Mouse (Mus musculus) lung, postnatal 0 days (tissue): ENCODE measurements around the gene Pxdn. TPM values are rescaled to one million over a fixed set of nuclear protein-coding genes. Genes with fewer than 3 reads are reported as not detected.

Source experiments
- ATAC-seq: fragments of 200-750 bp; cut with Nextera tagmentation; 2 replicates; pipeline ENCODE4 v1.8.0; 2017; ENCODE audit warnings: moderate library complexity
- DNase-seq: peaks from one replicate; pipeline ENCODE4 v3.0.0-alpha.2; 2016; ENCODE audit warnings: low spot score
- H3K27ac ChIP-seq: fragments of 300-500 bp; sonication (generic); 2 replicates; pipeline ENCODE4 v1.5.1; 2014; ENCODE audit warnings: antibody characterized with exemption, mild to moderate bottlenecking, low read length, mixed read lengths
- H3K27me3 ChIP-seq: fragments of 300-500 bp; sonication (generic); replicated peaks from 2 replicates; pipeline ENCODE4 v1.6.1; 2014; ENCODE audit warnings: low read length, mixed read lengths; ENCODE audit not compliant: insufficient read depth
- H3K36me3 ChIP-seq: fragments of 300-500 bp; sonication (generic); 2 replicates; pipeline ENCODE4 v1.6.1; 2014; ENCODE audit warnings: low read length, mixed read lengths; ENCODE audit not compliant: insufficient read depth
- H3K4me1 ChIP-seq: fragments of 300-500 bp; sonication (generic); 2 replicates; pipeline ENCODE4 v1.6.1; 2014; ENCODE audit warnings: antibody characterized with exemption, low read depth, low read length, mixed read lengths; ENCODE audit not compliant: insufficient read depth
- H3K4me2 ChIP-seq: fragments of 300-500 bp; sonication (generic); replicated peaks from 2 replicates; pipeline ENCODE4 v1.6.1; 2014; ENCODE audit warnings: low read depth, mild to moderate bottlenecking, low read length, moderate library complexity, mixed read lengths
- H3K4me3 ChIP-seq: fragments of 300-500 bp; sonication (generic); 2 replicates; pipeline ENCODE4 v1.5.1; 2014; ENCODE audit warnings: low read depth, low read length
- H3K9ac ChIP-seq: fragments of 300-500 bp; sonication (generic); replicated peaks from 2 replicates; pipeline ENCODE4 v1.6.1; 2014; ENCODE audit warnings: low read depth, mild to moderate bottlenecking
- H3K9me3 ChIP-seq: fragments of 300-500 bp; sonication (generic); 2 replicates; pipeline ENCODE4 v1.6.1; 2016; ENCODE audit warnings: low read length, mixed read lengths
- CTCF ChIP-seq: IDR thresholded peaks from 2 replicates; pipeline ENCODE4 v1.5.1; 2016; ENCODE audit warnings: antibody characterized with exemption, mild to moderate bottlenecking
- EP300 ChIP-seq: IDR thresholded peaks from 2 replicates; pipeline ENCODE4 v1.6.1; 2016; ENCODE audit warnings: antibody characterized with exemption, mild to moderate bottlenecking, control low read depth
- WGBS: fragments of 180-500 bp; shearing (Covaris S2); extraction: QIAGEN DNeasy Blood & Tissue Kit; methylation state at CpG from one replicate; pipeline ENCODE4 v1.1.7; 2014; 5-methylcytosine and 5-hydroxymethylcytosine counted together
- polyA plus RNA-seq: library from polyadenylated mRNA; unstranded; fragments of >200 nt; fragmentation: Nextera tagmentation; extraction: Ambion mirVana; gene quantifications from 2 replicates; pipeline ENCODE4 v1.2.1, GENCODE M21; 2015

Gene Pxdn
- polyA plus RNA-seq, 1 experiment from 2014 or later = 56.1 TPM

- H3K9me3 ChIP-seq = no peaks in the 10 kb centered on the region
- H3K36me3 ChIP-seq = peaks cover 18% of the 10 kb centered on the region; the same call in 1 of the 2 replicates
- no peaks in the 10 kb centered on the region for H3K4me1 ChIP-seq
- no peak overlapping the region for H3K4me3 ChIP-seq
- H3K27ac ChIP-seq = no peak overlapping the region
- no peak overlapping the region for H3K9ac ChIP-seq
- H3K27me3 ChIP-seq = no peaks in the 10 kb centered on the region
- TF ChIP-seq CTCF (no peak), EP300 (no peak)
- 72% methylated on average over 3 of the region's 3 CpGs for whole genome bisulfite sequencing
- no peak for DNase-seq
- H3K4me2 ChIP-seq = no peak overlapping the region
- ATAC-seq = no peak
Observed at GRCm38 (mm10) chr12:30017131-30017530, 79.7 kb downstream of the Pxdn start.

- Histone ChIP-seq H3K9me3 (no peaks in the 10 kb centered on the region), H3K27me3 (no peaks in the 10 kb centered on the region), H3K4me3 (no peak overlapping the region), H3K9ac (no peak overlapping the region), H3K4me2 (no peak overlapping the region), H3K4me1 (no peaks in the 10 kb centered on the region), H3K27ac (no peak overlapping the region), H3K36me3 (peaks cover 4% of the 10 kb centered on the region; the same call in 1 of the 2 replicates)
- no peak for ATAC-seq
- TF ChIP-seq CTCF = no peak
- no peak for TF ChIP-seq EP300
- DNase-seq = no peak
Observed at GRCm38 (mm10) chr12:30020447-30020846, 83.0 kb downstream of the Pxdn start.

- no peak overlapping the region for H3K4me3 ChIP-seq
- 30% methylated on average over 3 of the region's 3 CpGs for WGBS
- H3K9ac ChIP-seq = no peak overlapping the region
- no peak for TF ChIP-seq CTCF
- no peak for TF ChIP-seq EP300
- H3K27ac ChIP-seq = no peak overlapping the region
- H3K4me2 ChIP-seq = no peak overlapping the region
- H3K9me3 ChIP-seq = no peaks in the 10 kb centered on the region
- no peaks in the 10 kb centered on the region; the same call in 1 of the 2 replicates for H3K36me3 ChIP-seq
- peak; percentile 54 for DNase-seq
- ATAC-seq = no peak
- H3K4me1 ChIP-seq = no peaks in the 10 kb centered on the region
- H3K27me3 ChIP-seq = no peaks in the 10 kb centered on the region
Observed at GRCm38 (mm10) chr12:30023491-30023890, 86.1 kb downstream of the Pxdn start.

GRCm38 (mm10) chr12:30024264-30024825 lies 86.9 kb downstream of the Pxdn start:
- no peak overlapping the region for H3K4me2 ChIP-seq
- no peaks in the 10 kb centered on the region for H3K9me3 ChIP-seq
- WGBS = 63% methylated on average over 2 of the region's 2 CpGs
- no peak overlapping the region for H3K4me3 ChIP-seq
- no peaks in the 10 kb centered on the region for H3K36me3 ChIP-seq
- no peak overlapping the region for H3K27ac ChIP-seq
- ATAC-seq (peak; percentile 47), DNase-seq (no peak)
- no peaks in the 10 kb centered on the region for H3K4me1 ChIP-seq
- TF ChIP-seq CTCF = no peak
- TF ChIP-seq EP300 = 0 out of 2 replicates have a peak, but pooled peaks have one; percentile 23
- H3K27me3 ChIP-seq = no peaks in the 10 kb centered on the region
- H3K9ac ChIP-seq = no peak overlapping the region

GRCm38 (mm10) chr12:30027721-30028340 lies 90.4 kb downstream of the Pxdn start:
- no peaks in the 10 kb centered on the region for H3K27me3 ChIP-seq
- no peak overlapping the region for H3K27ac ChIP-seq
- no peaks in the 10 kb centered on the region for H3K9me3 ChIP-seq
- WGBS = 42% methylated on average over 3 of the region's 3 CpGs
- H3K4me1 ChIP-seq = 0 out of 2 replicates have a peak, but pooled peaks cover 3% of the 10 kb centered on the region
- H3K36me3 ChIP-seq = no peaks in the 10 kb centered on the region
- no peak overlapping the region for H3K9ac ChIP-seq
- TF ChIP-seq CTCF = peak; percentile 17
- TF ChIP-seq EP300 = peak; percentile 56
- H3K4me3 ChIP-seq = no peak overlapping the region
- no peak overlapping the region for H3K4me2 ChIP-seq
- ATAC-seq (peak; percentile 48), DNase-seq (peak; percentile 18)

- Histone ChIP-seq H3K36me3 (no peaks in the 10 kb centered on the region), H3K9me3 (no peaks in the 10 kb centered on the region), H3K27me3 (no peaks in the 10 kb centered on the region), H3K4me1 (0 out of 2 replicates have a peak, but pooled peaks cover 3% of the 10 kb centered on the region), H3K27ac (no peak overlapping the region), H3K4me2 (no peak overlapping the region), H3K4me3 (no peak overlapping the region), H3K9ac (no peak overlapping the region)
- 79% methylated on average over 1 of the region's 1 CpGs for WGBS
- DNase-seq (no peak), ATAC-seq (no peak)
- TF ChIP-seq CTCF (no peak), EP300 (no peak)
Observed at GRCm38 (mm10) chr12:30029111-30029510, 91.7 kb downstream of the Pxdn start.
